In the genomic region with DNA sequence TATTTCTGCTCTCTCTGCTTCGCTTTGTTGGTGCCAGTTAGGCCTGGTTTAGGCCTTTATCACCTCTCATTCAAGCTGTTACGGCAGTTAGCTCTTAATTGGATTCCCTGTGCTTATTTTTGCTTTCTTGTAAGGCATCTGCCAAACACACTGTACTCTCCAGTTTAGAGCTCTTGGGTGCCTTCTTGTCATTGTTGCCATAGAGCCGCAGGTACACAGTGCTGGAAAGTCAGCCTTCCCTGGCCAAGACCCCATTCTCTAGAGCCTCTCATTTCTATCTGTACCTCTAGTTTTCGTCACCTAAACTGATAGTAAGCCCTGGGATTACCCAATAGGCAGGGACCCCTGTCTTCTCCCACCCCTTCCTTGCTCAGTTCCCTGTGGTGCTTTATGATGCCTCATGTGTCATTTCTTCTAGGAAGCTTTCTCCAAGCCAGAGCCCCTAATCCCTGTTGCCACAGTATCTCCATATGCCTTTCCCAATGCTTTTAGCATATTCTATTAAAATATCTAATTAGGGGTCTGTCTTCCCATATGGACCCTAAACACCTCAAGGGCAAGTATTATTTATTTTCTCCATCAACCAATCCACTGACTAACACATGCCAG, we compare ENCODE assay signal across 21 mouse cellular contexts.
A peak's percentile ranks its signal among the peaks of the same experiment; 100 is the strongest.
DNase-seq lines count a peak whose midpoint lies in the region; ATAC-seq and TF ChIP-seq lines count a peak whose summit lies in the region.
"Had no signal": no experiment of that assay in that cellular context is flagged by ENCODE, and none has a peak within 500 bp of the region (broad histone marks: within the 10 kb centered on the region; RNA-seq: fewer than 3 reads in every experiment).

No protein-coding gene starts in this region.

- H3K9me3 ChIP-seq in hindbrain, embryonic 11.5 days (ENCODE audit: control insufficient read depth, low read length): no peaks in the 10 kb centered on the region
- H3K9me3 ChIP-seq in hindbrain, embryonic 10.5 days: no peaks in the 10 kb centered on the region
- no peaks in the 10 kb centered on the region for H3K9me3 ChIP-seq in neural tube, embryonic 12.5 days
- H3K9me3 ChIP-seq in neural tube, embryonic 15.5 days (replicated peaks): no peaks in the 10 kb centered on the region
- H3K9me3 ChIP-seq in forebrain, embryonic 16.5 days (ENCODE audit: control insufficient read depth, low read length): no peaks in the 10 kb centered on the region
- no peaks in the 10 kb centered on the region for H3K9me3 ChIP-seq in hindbrain, embryonic 14.5 days (ENCODE audit: control insufficient read depth, low read length)
- H3K9me3 ChIP-seq: embryonic facial prominence, embryonic 15.5 days; heart, embryonic 10.5 days had no signal

- no peak for DNase-seq in hindbrain, embryonic 11.5 days (ENCODE audit: low spot score)
- no peak for DNase-seq in hindbrain, embryonic 10.5 days (ENCODE audit: low spot score)
- DNase-seq in hindbrain, embryonic 14.5 days (ENCODE audit: low spot score): no peak
- no peak for DNase-seq in lung, adult 2 months
- DNase-seq: adrenal gland, adult 8-10 months; adrenal gland, postnatal 36 days; cerebellum, adult 11 months; cerebellum, adult 8-10 months; cerebellum, postnatal 14 days; embryo, embryonic 11 days; gastrocnemius, postnatal 36 days; heart, adult 11 months; heart, postnatal 10 days; heart, postnatal 4 days had no signal

- no peak for TF ChIP-seq POLR2A in lung, adult 2 months (IDR thresholded peaks at IDR 0.05; ENCODE audit: borderline replicate concordance, extremely low read depth, low read depth, low read length)

- no peak overlapping the region for H3K4me2 ChIP-seq in hindbrain, embryonic 11.5 days (replicated peaks; ENCODE audit: low read depth, low read length)
- H3K4me2 ChIP-seq in neural tube, embryonic 12.5 days (replicated peaks): no peak overlapping the region
- no peak overlapping the region for H3K4me2 ChIP-seq in neural tube, embryonic 15.5 days
- H3K4me2 ChIP-seq in forebrain, embryonic 16.5 days (ENCODE audit: low read length): no peak overlapping the region
- no peak overlapping the region for H3K4me2 ChIP-seq in hindbrain, embryonic 14.5 days (replicated peaks)
- H3K4me2 ChIP-seq: embryonic facial prominence, embryonic 15.5 days had no signal

- no peak overlapping the region for H3K4me3 ChIP-seq in hindbrain, embryonic 11.5 days (ENCODE audit: low read depth, low read length)
- no peak overlapping the region for H3K4me3 ChIP-seq in hindbrain, embryonic 10.5 days
- no peak overlapping the region for H3K4me3 ChIP-seq in neural tube, embryonic 12.5 days
- no peak overlapping the region for H3K4me3 ChIP-seq in neural tube, embryonic 15.5 days (replicated peaks)
- H3K4me3 ChIP-seq in forebrain, embryonic 16.5 days (replicated peaks; ENCODE audit: low read length): no peak overlapping the region
- H3K4me3 ChIP-seq in hindbrain, embryonic 14.5 days (replicated peaks; ENCODE audit: low read length): no peak overlapping the region
- no peak overlapping the region for H3K4me3 ChIP-seq in lung, adult 2 months (replicated peaks; ENCODE audit: extremely low read depth, low read depth, low read length)
- H3K4me3 ChIP-seq: embryonic facial prominence, embryonic 15.5 days; heart, embryonic 10.5 days had no signal

- H3K9ac ChIP-seq in hindbrain, embryonic 11.5 days (ENCODE audit: low read depth, low read length): no peak overlapping the region
- H3K9ac ChIP-seq in neural tube, embryonic 12.5 days: no peak overlapping the region
- H3K9ac ChIP-seq in neural tube, embryonic 15.5 days (replicated peaks): no peak overlapping the region
- no peak overlapping the region for H3K9ac ChIP-seq in forebrain, embryonic 16.5 days (replicated peaks; ENCODE audit: low read depth, low read length)
- no peak overlapping the region for H3K9ac ChIP-seq in hindbrain, embryonic 14.5 days
- H3K9ac ChIP-seq: embryonic facial prominence, embryonic 15.5 days had no signal

- no peak overlapping the region for H3K27ac ChIP-seq in hindbrain, embryonic 11.5 days (ENCODE audit: low read depth, low read length)
- no peak overlapping the region for H3K27ac ChIP-seq in hindbrain, embryonic 10.5 days
- H3K27ac ChIP-seq in neural tube, embryonic 12.5 days: no peak overlapping the region
- no peak overlapping the region for H3K27ac ChIP-seq in neural tube, embryonic 15.5 days (replicated peaks)
- H3K27ac ChIP-seq in forebrain, embryonic 16.5 days (ENCODE audit: low read length): no peak overlapping the region
- H3K27ac ChIP-seq in hindbrain, embryonic 14.5 days: no peak overlapping the region
- H3K27ac ChIP-seq: embryonic facial prominence, embryonic 15.5 days; heart, embryonic 10.5 days had no signal

- no peak for TF ChIP-seq CTCF in lung, adult 2 months (IDR thresholded peaks at IDR 0.05; ENCODE audit: insufficient read depth, low read length)

- no peaks in the 10 kb centered on the region for H3K36me3 ChIP-seq in hindbrain, embryonic 11.5 days (ENCODE audit: control insufficient read depth, insufficient read depth, low read length)
- no peaks in the 10 kb centered on the region for H3K36me3 ChIP-seq in hindbrain, embryonic 10.5 days
- no peaks in the 10 kb centered on the region for H3K36me3 ChIP-seq in neural tube, embryonic 12.5 days
- no peaks in the 10 kb centered on the region for H3K36me3 ChIP-seq in neural tube, embryonic 15.5 days
- H3K36me3 ChIP-seq in forebrain, embryonic 16.5 days (ENCODE audit: control insufficient read depth, insufficient read depth): no peaks in the 10 kb centered on the region
- no peaks in the 10 kb centered on the region for H3K36me3 ChIP-seq in hindbrain, embryonic 14.5 days (replicated peaks; ENCODE audit: control insufficient read depth, insufficient read depth)
- H3K36me3 ChIP-seq: embryonic facial prominence, embryonic 15.5 days; heart, embryonic 10.5 days had no signal

- peak; percentile 17; the same call in 1 of the 2 replicates for ATAC-seq in hindbrain, embryonic 11.5 days (ENCODE audit: low FRiP score)
- ATAC-seq in neural tube, embryonic 12.5 days (ENCODE audit: low FRiP score, low read depth): 0 out of 2 replicates have a peak, but pooled peaks have one; percentile 17
- no peak for ATAC-seq in neural tube, embryonic 15.5 days (ENCODE audit: low FRiP score)
- ATAC-seq in forebrain, embryonic 16.5 days: peak; percentile 72
- peak; percentile 55; the same call in 1 of the 2 replicates for ATAC-seq in hindbrain, embryonic 14.5 days (ENCODE audit: low FRiP score)
- ATAC-seq in activated CD4-positive, CD25-positive, alpha-beta regulatory T cell, adult 4 months: no peak
- ATAC-seq: intestine, embryonic 16.5 days had no signal

- H3K4me1 ChIP-seq in hindbrain, embryonic 11.5 days (replicated peaks; ENCODE audit: control insufficient read depth, insufficient read depth, low read length): no peaks in the 10 kb centered on the region
- H3K4me1 ChIP-seq in hindbrain, embryonic 10.5 days (replicated peaks): no peaks in the 10 kb centered on the region
- H3K4me1 ChIP-seq in neural tube, embryonic 12.5 days: no peaks in the 10 kb centered on the region
- no peaks in the 10 kb centered on the region for H3K4me1 ChIP-seq in neural tube, embryonic 15.5 days
- no peaks in the 10 kb centered on the region for H3K4me1 ChIP-seq in forebrain, embryonic 16.5 days (replicated peaks; ENCODE audit: control insufficient read depth, insufficient read depth, low read length)
- no peaks in the 10 kb centered on the region for H3K4me1 ChIP-seq in hindbrain, embryonic 14.5 days (replicated peaks; ENCODE audit: control insufficient read depth, insufficient read depth, low read length)
- no peaks in the 10 kb centered on the region for H3K4me1 ChIP-seq in lung, adult 2 months (ENCODE audit: control insufficient read depth, insufficient read depth, low read length)
- H3K4me1 ChIP-seq: embryonic facial prominence, embryonic 15.5 days; heart, embryonic 10.5 days had no signal

- WGBS in hindbrain, embryonic 11.5 days: 90% methylated on average over 4 of the region's 4 CpGs
- WGBS in hindbrain, embryonic 10.5 days: 88% methylated on average over 4 of the region's 4 CpGs
- WGBS in neural tube, embryonic 12.5 days: 91% methylated on average over 4 of the region's 4 CpGs
- 78% methylated on average over 4 of the region's 4 CpGs for WGBS in neural tube, embryonic 15.5 days
- WGBS in forebrain, embryonic 16.5 days: 76% methylated on average over 4 of the region's 4 CpGs
- 74% methylated on average over 4 of the region's 4 CpGs for WGBS in hindbrain, embryonic 14.5 days
- 90% methylated on average over 4 of the region's 4 CpGs for WGBS in lung, adult 2 months

- H3K27me3 ChIP-seq in hindbrain, embryonic 11.5 days (ENCODE audit: control insufficient read depth, insufficient read depth, low read length): no peaks in the 10 kb centered on the region
- H3K27me3 ChIP-seq in hindbrain, embryonic 10.5 days (ENCODE audit: insufficient read depth, poor library complexity, severe bottlenecking): no peaks in the 10 kb centered on the region
- H3K27me3 ChIP-seq in neural tube, embryonic 12.5 days (replicated peaks): no peaks in the 10 kb centered on the region
- H3K27me3 ChIP-seq in neural tube, embryonic 15.5 days (replicated peaks): no peaks in the 10 kb centered on the region
- H3K27me3 ChIP-seq in forebrain, embryonic 16.5 days (replicated peaks; ENCODE audit: control insufficient read depth, insufficient read depth, low read length): no peaks in the 10 kb centered on the region
- no peaks in the 10 kb centered on the region for H3K27me3 ChIP-seq in hindbrain, embryonic 14.5 days (ENCODE audit: control insufficient read depth, insufficient read depth, low read length)
- H3K27me3 ChIP-seq: embryonic facial prominence, embryonic 15.5 days had no signal

Comparison
In these comparisons a context has a peak if more than half of its experiments do, and no peak if none do; other contexts are left out.
1. ATAC-seq: peak in hindbrain, embryonic 11.5 days (single experiment), neural tube, embryonic 12.5 days (single experiment), forebrain, embryonic 16.5 days (single experiment) and hindbrain, embryonic 14.5 days (single experiment); none in neural tube, embryonic 15.5 days (single experiment) and activated CD4-positive, CD25-positive, alpha-beta regulatory T cell, adult 4 months (single experiment).